Mouse (Mus musculus) erythroblast, embryonic 14.5 days (primary cell): Measurements from ENCODE around the gene Akap4.

Experiments used
- GATA1 ChIP-seq: IDR thresholded peaks from 2 replicates; pipeline ENCODE4 v1.6.1; 2012; ENCODE audit warnings: low read length, inconsistent platforms, mixed read lengths
- TAL1 ChIP-seq: IDR thresholded peaks from 3 replicates; pipeline ENCODE4 v1.6.1; 2012; ENCODE audit warnings: low read length, inconsistent platforms, mixed read lengths

- TF ChIP-seq GATA1 (no peak), TAL1 (no peak)
Measured at GRCm38 (mm10) chrX:7114885-7115284, 47.6 kb downstream of the Akap4 start.
